Mouse (Mus musculus) myocyte (in vitro differentiated cells): ENCODE measurements around the gene Slc9a9.

ENCODE experiments used
- E2F4 ChIP-seq: IDR thresholded peaks from one replicate; pipeline ENCODE4 v1.6.1; 2011; ENCODE audit warnings: mild to moderate bottlenecking, control low read depth, moderate library complexity; ENCODE audit not compliant: insufficient read depth
- POLR2A ChIP-seq: IDR thresholded peaks from one replicate; pipeline ENCODE4 v1.6.1; 2011; ENCODE audit warnings: low read depth, mild to moderate bottlenecking, control low read depth, moderate library complexity; ENCODE audit not compliant: insufficient read length
- POLR2AphosphoS2 ChIP-seq: IDR thresholded peaks from one replicate; pipeline ENCODE4 v1.6.1; 2011; ENCODE audit warnings: low read depth, control low read depth; ENCODE audit not compliant: insufficient read length
- TCF12 ChIP-seq: IDR thresholded peaks from one replicate; pipeline ENCODE4 v1.6.1; 2011; ENCODE audit warnings: mild to moderate bottlenecking, control low read depth; ENCODE audit not compliant: poor library complexity, insufficient read depth, severe bottlenecking
- USF1 ChIP-seq: IDR thresholded peaks from one replicate; pipeline ENCODE4 v1.6.1; 2011; ENCODE audit warnings: low read depth, mild to moderate bottlenecking, control low read depth, moderate library complexity

- TF ChIP-seq POLR2AphosphoS2 (no peak), POLR2A (no peak), TCF12 (no peak), USF1 (no peak), E2F4 (no peak)
Measured at GRCm38 (mm10) chr9:94815518-94815917, 145.8 kb downstream of the Slc9a9 start.
